Mouse (Mus musculus) retina, adult 2 months (tissue): ENCODE data around the gene Dennd1a.

Experiments used
- DNase-seq: peaks from one replicate; pipeline ENCODE4 v3.0.0-alpha.2; 2012; ENCODE audit warnings: low read depth, low spot score

Dennd1a gene

GRCm38 (mm10) chr2:38115000-38115399 lies 172.2 kb downstream of the Dennd1a start:
- DNase-seq: no peak

GRCm38 (mm10) chr2:38111655-38112351 lies 175.4 kb downstream of the Dennd1a start:
- DNase-seq: no peak

DNA sequence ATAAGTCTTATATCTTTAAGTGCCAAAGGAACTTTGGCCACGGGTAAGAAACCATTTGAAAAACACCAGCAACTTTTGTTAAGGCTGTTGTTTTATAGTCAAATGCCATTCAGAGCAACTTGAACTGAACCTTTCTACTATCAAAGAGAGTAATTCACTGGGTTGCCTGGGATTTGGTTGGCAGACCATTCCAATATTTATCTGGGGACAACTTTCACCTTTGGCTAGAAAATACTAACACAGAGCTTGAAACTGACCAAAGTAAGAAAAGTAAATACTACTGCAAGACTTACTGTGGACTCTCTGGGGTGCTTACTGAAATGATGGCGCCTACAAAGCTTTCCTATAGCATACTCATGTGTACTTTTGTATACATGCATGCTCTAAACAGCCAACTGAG lies 178.6 kb downstream of the Dennd1a start:
- DNase-seq: no peak

- DNase-seq: no peak
These were observed 184.5 kb downstream of the Dennd1a start for GRCm38 (mm10) chr2:38102674-38103073.

DNA sequence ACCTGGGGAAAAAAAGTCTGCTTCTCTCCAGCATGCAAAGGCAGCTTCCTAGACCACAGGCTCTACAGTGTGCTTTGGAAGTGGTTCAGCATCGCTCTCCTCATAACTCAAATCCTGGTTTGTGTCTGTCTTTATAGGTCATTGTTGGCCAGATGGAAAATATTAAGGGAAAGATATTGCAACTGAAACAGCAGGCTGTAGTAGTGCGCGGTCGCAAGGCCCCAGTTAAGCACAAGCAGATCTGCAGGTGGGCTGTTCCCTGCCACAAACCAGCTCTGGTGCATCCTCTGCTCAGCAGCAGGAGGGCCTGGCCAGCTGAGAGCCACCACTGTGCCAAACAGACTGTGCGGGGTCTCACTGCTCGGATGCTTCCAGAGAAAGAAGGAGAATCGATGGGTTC lies 186.9 kb downstream of the Dennd1a start:
- DNase-seq: no peak

DNA sequence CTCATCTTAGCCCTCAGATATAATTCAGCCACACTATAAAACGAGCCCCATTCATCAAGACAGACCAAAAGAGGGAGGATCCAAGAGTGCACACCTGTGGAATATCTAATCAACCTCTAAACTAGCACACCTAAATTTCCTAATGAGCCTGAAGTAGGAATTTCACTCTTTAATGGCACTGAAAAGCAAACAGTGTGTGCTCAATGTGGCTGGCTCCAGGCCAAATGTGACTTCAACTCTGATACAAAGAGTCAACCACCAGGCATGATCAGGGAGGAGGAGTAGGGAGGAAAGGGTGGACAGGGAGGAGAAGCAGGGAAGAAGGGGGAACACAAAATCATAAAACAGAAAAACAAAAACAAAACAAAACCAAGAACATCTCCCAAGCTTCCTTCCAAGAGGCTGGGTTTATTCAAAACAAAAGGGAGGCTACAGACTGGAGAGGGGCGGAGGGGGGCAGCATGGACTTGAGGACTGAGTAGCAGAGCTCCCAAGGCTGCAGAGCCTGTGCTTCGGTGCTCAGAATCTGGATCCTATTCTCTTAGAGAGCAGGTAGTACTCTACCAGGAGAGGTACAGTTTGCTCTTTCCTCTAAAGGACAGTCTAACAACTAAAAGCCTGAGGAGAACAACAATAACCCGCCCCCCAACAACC lies 187.9 kb downstream of the Dennd1a start:
- DNase-seq: no peak

- DNase-seq: no peak
These were observed 189.7 kb downstream of the Dennd1a start for GRCm38 (mm10) chr2:38097469-38097868.

DNA sequence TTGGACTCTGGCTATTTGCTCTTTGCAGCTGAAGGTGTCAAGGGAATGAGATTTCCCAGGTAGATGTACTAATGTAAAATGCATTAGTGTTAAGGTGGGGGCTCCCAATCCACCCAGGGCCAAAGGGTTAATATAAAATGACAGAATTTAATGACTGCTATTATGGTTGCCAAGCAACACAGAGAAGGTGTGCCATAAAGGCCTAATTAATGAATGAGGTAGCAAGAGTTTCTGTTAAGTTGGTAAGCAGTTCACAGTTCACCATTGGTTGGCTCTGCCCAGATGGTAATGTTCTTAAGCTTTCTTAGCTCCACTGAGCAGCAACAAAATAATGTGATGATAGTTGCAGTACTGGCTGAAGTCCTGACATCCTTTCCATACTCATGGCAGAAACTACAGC lies 190.9 kb downstream of the Dennd1a start:
- DNase-seq: no peak

DNA sequence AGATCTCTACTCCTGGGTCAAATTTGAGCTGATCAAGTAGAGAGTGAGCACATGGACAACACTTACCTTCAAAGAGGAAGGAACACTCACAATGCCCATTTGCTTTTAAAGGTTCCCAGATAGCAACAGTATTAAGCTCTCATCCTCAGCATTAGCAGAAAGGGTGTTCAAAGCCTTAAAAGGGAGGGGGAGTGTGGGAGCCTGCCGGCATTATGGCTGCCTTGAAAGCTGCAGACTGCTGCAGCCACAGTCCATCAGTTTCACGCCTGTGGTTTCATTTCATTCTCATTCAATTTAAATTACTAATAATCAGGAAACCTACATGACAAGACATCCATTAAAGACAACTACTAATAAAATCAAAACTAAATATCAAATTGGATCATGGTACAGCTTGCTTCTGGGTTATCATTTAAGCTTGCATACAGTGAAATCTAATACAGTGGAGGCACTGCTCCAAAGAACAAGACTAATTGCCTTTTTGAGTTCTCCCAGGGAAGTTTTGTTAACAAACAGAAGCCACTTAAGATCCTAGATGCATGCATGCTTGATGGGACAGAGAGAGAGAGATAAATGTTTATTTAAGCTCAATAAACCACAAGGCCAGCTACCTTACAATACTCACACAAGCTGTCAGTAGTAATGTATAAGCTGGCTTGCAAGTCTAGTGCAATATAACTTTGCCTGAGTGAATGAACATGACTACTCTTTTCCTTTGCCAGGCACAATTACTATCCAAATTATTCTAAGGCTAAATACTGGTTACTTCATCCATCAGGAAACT lies 192.6 kb downstream of the Dennd1a start:
- no peak for DNase-seq

DNA sequence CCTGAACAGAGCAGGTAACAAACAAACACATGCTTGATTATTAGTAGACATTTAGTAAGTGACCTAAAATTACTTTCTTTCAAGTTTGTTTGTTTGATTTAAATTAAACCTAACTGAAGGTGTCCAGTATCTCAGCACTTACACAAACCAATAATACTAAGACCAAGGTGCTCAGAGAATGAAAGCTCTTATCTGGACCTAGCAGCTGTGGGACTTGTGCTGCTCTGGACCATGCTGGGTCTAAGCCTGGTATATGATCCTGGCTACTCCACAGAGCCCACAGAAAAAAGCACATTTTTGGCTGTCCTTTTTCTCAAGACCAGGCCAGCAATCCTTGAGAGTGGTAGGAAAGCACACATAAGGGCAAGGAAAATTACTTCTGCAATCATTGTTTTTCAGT lies 193.2 kb downstream of the Dennd1a start:
- DNase-seq: no peak

GRCm38 (mm10) chr2:38093242-38093641 lies 193.9 kb downstream of the Dennd1a start:
- DNase-seq: no peak

DNA sequence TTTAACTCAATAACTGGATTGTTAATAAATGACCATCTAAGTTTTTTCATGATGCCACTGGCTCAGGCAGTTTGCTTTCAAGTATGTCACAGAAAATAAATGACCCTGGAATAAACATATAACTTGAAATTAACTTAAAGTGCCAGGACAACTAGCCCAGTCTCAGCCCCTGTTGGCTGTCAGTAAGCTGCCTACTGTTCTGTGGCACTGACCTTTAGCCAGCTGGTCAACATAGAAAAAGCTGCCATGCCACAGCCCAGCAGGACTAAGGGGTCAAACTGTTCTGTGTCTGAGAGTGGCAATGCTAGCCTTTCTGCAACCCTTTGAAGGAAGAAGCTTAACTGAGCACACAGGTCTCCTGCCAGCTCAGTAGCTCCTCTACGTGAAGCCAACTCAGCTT lies 198.8 kb downstream of the Dennd1a start:
- DNase-seq: no peak

DNA sequence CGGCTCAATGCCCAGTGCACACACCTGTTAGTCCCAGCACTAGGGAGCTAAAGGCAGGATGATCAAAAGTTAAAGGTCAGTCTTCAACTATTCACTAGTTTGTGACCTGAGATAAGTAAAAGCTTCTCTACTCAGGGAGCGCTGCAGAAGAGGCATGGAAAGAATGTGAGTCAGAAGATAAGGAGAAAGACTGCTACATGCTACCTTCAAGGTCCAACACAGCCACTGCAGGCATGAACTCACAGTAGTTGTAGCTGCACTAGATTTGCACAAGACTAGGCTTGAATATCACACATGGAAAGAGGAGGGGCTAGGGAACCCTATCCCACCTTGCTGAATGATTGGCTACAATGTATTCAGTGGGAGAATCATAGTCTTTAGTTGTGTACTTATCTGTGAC lies 202.1 kb downstream of the Dennd1a start:
- no peak for DNase-seq

DNA sequence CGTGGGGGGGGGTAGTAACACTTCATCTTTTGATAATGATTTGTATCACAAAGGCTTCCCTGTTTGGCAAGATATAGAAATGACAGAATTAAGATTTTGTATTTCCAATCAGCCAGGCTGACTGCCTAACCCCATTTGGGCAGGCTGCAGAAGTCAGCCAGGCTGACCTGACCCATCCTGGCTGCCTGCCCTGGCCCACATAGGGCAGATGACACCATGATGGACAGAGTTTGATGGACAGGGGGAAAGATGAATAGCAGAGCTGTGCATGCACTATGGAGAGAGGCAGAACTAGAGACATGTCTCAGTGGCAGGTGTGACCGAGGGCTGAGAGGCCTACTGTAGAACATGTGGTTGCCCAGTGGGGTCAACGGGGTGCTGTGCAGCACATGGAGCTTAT lies 203.9 kb downstream of the Dennd1a start:
- no peak for DNase-seq

- no peak for DNase-seq
These were observed 212.7 kb downstream of the Dennd1a start for GRCm38 (mm10) chr2:38074495-38074894.

GRCm38 (mm10) chr2:38072061-38072460 lies 215.1 kb downstream of the Dennd1a start:
- no peak for DNase-seq

- DNase-seq: no peak
These were observed 219.0 kb downstream of the Dennd1a start for GRCm38 (mm10) chr2:38068171-38068572.

- no peak for DNase-seq
These were observed 221.3 kb downstream of the Dennd1a start for GRCm38 (mm10) chr2:38065914-38066313.

- no peak for DNase-seq
These were observed 222.9 kb downstream of the Dennd1a start for GRCm38 (mm10) chr2:38064266-38064665.

DNA sequence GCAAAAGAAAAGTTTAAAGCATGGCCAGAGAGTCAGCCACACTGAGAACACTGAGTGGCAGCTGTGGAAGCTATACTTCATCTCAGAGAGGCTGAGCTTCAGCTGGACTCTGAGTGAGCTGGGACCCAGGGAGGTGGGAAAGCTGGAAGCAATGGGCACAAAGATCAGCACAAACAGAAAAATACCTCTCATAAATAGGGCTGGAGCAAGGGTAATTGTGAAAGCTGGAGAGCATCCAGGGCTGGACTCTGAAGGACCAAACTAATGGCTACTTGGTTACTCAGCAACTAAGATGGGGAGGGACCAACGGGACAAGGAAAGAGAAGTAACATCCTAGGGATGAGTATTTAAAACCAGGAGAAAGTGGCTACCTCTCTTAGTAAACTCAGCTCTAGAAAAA lies 225.0 kb downstream of the Dennd1a start:
- no peak for DNase-seq

GRCm38 (mm10) chr2:38061474-38061873 lies 225.7 kb downstream of the Dennd1a start:
- DNase-seq: no peak

DNA sequence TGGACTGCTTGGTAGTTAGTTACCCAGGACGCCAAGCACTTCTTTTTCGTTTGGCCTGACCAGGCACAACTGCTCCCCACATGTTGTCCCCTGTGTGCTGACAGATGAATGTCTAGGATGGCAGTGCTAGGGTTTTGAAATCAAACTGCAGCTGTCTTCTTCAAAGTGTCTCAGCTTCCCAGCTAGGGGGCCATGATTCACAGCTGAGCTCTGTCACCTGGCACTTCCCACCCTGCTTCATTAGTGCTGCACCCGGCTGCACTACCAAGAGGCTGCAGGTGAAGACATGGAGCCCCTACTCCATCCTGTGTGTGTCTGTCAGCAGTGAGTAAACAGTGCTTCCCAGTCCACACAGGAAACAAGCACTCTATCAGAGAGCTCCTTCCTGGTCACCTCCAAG lies 234.8 kb downstream of the Dennd1a start:
- DNase-seq: no peak
